Mouse (Mus musculus) natural killer cell, adult 2 months (primary cell): ENCODE data around the gene Tmem182.

ENCODE experiments used
- DNase-seq, 2 experiments: peaks; one replicate each; pipeline ENCODE4 v3.0.0; 2022; ENCODE audit warnings: low spot score in 2 of 2

Gene Tmem182

GRCm38 (mm10) chr1:40805351-40805750 is at the start of gene Tmem182:
Gene Tmem182 (plus strand): TSS chr1:40805601.
- no peak for DNase-seq

DNA sequence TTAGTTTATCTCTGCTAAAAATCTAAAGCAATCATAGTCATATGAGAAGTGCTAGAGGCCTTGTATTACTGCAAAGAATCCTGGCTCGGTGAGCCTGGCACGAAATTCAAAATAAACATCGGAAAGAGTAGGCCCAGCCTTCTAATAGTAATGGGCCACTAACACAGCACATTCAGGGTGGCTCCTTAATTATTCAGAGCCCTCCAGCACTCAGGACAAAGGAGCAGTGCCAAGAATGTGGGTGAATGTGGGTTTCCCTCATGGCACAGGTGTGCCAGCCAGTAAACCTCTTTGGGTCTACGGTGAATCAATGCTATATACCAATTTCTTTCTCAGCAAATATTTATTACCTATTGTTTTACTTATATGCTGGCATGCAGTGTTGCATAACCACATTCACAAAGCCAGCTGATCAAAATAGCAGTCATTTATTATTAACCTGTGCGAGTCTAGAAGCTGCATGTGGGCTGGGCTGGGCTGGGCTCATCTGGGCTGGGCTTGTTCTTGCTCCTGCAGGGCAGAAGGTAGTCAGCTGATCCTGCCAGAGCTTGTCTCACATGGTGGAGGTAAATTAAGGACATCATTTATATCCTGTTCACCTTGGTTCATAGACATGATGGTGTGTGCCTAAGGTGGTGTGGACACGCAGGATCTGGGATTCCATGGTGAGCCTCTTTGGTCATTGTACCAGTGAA is 45.5 kb upstream of the Tmem182 start:
- DNase-seq: no peak

DNA sequence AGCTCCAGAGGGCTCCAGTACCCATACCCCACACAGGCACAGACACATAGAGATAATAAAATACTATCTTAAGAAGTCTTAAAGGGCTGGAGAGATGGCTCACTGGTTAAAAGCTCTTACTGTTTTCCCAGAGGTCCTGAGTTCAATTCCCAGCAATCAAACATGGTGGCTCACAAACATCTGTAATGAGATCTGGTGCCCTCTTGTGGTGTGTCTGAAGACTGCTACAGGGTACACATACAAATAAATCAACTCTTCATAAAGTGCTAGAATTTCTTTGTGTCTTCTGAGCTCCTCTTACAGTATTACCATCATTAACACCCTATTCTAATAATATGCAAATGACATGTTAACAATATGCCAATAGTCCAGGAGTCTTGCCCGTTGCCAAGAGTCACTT is 41.4 kb upstream of the Tmem182 start:
- no peak for DNase-seq

- DNase-seq: no peak
Measured at GRCm38 (mm10) chr1:40764701-40765275, 40.6 kb upstream of the Tmem182 start.

- DNase-seq: no peak
Measured at GRCm38 (mm10) chr1:40765521-40765920, 39.9 kb upstream of the Tmem182 start.

GRCm38 (mm10) chr1:40767588-40767987 is 37.8 kb upstream of the Tmem182 start:
- DNase-seq: no peak

DNA sequence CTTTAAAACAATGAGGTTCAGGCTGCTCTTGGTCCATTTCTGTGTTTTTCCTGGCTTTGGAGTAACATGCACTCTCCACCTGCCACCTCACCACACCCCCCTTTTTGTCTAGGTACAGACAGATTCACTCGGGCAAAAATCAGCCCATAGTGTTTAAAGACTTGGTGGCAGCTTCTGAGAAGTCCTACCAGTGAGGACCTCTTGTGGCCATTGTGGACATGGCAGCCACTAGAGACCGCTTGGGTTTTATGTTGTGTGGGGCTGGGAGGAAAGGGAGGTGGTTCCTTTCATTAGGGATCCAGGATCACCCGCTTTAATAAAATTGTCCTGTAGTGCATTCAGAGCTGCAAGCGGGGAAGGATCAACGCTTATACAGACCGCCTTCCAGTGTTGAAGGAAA is 36.8 kb upstream of the Tmem182 start:
- peak; percentile 2 to 8 for DNase-seq

DNA sequence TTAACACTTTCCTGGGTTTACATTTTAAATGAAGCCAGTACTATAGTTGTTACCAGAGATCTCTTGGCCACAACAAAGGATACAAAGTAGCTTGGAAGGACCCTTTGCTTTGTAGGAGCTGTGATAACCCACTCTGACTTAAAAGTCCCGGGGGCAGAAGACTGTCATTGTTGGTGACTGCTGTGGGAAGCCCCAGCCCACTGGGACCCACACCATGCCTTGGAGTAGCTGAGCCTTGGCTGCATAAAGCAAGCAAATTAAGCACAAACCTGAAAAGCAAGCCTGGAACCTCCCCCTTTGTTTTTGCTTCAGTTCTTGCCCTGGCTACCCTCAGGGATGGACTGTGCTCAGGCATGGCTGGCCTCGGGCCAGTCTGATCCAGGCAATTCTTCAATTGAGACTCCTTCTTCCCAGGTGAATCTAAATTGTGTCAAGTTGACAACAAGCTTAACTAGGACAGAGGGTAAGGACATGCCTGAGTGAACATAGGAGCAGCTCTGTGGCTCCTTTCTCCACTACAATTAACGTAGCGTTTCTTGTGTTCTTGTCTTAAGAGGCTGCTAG is 36.0 kb upstream of the Tmem182 start:
- DNase-seq: no peak

- DNase-seq: no peak
Measured at GRCm38 (mm10) chr1:40771196-40771970, 34.0 kb upstream of the Tmem182 start.

- no peak for DNase-seq
Measured at GRCm38 (mm10) chr1:40773234-40773633, 32.2 kb upstream of the Tmem182 start.

- DNase-seq: no peak
Measured at GRCm38 (mm10) chr1:40774040-40774439, 31.4 kb upstream of the Tmem182 start.

DNA sequence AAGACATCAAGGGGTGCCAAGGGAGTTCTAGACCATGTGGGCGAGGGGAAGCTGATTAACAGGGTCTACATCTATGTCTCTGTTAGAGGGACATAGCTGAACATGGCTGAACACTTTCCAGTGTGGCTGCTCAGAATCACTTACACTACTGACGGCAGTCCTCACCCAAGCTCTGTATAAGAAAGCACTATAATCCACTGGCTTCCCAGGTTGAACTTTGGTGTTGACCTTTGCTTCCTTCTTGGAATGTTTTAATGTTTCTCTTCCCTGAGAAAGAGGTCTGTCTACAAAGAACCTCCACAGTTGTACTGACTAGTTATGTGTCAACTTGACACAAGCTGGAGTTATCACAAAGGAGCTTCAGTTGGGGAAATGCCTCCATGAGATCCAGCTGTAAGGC is 29.3 kb upstream of the Tmem182 start:
- DNase-seq: no peak

DNA sequence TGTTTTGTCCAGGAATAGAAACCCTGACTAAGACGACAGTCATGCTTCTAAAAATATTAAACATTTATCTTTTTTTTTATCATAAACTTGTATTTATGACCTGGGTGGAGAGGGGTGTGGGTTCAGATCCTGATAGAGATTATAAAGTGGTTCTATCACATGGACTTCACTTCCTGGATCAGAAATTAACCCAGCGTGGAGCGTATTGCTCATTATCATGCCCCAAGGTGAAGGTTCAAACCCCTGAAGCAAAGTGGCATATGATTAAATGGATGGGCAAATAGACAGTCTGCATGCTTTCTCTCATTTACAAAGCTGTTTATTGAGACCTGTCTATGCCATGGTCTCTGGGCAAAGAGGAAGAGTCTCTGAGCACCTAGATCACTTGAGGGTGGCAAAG is 28.6 kb upstream of the Tmem182 start:
- no peak for DNase-seq

GRCm38 (mm10) chr1:40783450-40783849 is 22.0 kb upstream of the Tmem182 start:
- no peak for DNase-seq

- DNase-seq: no peak
Measured at GRCm38 (mm10) chr1:40784306-40784705, 21.1 kb upstream of the Tmem182 start.

- no peak for DNase-seq
Measured at GRCm38 (mm10) chr1:40785876-40786445, 19.4 kb upstream of the Tmem182 start.

- DNase-seq: no peak
Measured at GRCm38 (mm10) chr1:40788956-40789355, 16.4 kb upstream of the Tmem182 start.

DNA sequence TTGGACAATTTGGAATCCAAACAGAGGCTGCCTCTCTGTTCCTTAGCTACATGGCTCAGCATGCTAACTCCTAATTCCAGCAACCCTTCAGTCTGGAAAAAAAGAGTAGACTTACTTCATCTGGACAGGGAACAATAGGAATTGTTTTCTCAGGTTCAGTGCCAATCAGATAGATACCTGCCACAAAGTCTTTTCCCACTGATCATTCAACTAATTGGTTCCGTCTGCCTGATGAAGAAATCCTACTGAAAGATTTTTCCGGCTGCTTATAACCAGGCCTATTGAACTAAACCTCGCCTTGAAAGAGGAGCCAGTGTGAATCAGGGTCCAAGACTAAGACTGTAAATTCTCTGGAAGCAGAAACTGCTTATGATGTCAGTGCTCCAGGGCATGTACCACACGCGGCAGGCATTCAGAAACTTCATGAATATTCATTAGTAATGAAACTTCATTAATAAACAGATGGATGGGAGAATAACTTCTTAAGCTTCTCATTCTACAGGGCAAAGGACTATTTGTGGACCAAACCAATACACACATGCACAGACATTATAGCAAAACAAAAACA is 15.7 kb upstream of the Tmem182 start:
- no peak for DNase-seq

- peak; percentile 93 to 94 for DNase-seq
Measured at GRCm38 (mm10) chr1:40790324-40791141, 14.9 kb upstream of the Tmem182 start, which contains the start of gene Mfsd9. Gene Mfsd9 (minus strand): TSS chr1:40790687.

DNA sequence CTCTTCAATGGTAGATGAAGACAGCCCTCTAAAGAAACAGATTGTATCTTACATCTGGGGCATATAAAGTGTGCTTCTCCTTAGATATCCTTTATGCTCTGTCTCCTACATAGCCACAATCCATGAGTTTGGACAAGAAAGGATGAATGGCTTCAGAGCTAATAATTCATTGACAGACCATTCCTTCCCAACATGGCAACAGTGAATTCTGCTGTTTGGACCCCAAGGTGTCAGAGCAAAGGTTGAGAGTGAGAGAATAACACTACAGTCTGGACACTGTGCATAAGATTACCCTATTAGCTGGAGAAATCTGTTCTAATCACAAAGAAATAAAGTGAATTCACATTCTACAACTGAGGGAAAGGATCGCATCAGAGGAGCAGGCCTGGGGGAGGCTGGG is 9.9 kb upstream of the Tmem182 start:
- DNase-seq: no peak

DNA sequence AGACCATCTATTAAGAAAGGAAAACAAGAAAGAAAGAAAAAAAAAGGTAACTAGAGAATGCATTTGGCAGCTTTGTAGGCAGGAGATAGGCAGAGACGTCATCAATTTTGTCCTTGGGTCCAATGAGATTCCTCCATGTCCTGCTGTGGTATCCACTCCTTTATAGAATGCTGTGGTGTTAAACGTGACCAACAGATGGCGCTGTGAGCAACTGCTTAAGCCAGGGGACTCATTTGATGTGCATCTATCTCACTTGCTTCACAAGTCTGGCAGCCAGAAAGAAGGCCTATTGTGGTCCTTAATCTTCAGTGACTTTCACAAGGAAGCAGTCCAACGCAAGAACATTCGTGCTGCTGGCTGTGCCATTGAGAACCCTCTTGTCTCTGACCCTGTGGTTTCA is 8.1 kb upstream of the Tmem182 start:
- peak; percentile 43 to 60 for DNase-seq
